Mouse (Mus musculus) G1E-ER4 (cell line): ENCODE data around the gene Mknk2. TPM values are rescaled to one million over a fixed set of nuclear protein-coding genes. Genes with fewer than 3 reads are reported as not detected.

Source experiments
- GATA1 ChIP-seq: IDR thresholded peaks from one replicate; pipeline ENCODE4 v1.8.0; 2012; ENCODE audit warnings: low read length, inconsistent platforms
- polyA plus RNA-seq: library from polyadenylated mRNA; stranded (reverse); fragments of >175 nt; gene quantifications from 2 replicates; pipeline ENCODE4 v1.2.3, GENCODE M21; 2012

Gene Mknk2
- polyA plus RNA-seq, 1 experiment: 459 TPM

GRCm38 (mm10) chr10:80653156-80653720, 24.7 kb downstream of the Mknk2 start:
- TF ChIP-seq GATA1: no peak

GRCm38 (mm10) chr10:80650392-80650791, 27.5 kb downstream of the Mknk2 start:
- TF ChIP-seq GATA1: no peak

GRCm38 (mm10) chr10:80646936-80647335, 31.0 kb downstream of the Mknk2 start:
- TF ChIP-seq GATA1: no peak

DNA sequence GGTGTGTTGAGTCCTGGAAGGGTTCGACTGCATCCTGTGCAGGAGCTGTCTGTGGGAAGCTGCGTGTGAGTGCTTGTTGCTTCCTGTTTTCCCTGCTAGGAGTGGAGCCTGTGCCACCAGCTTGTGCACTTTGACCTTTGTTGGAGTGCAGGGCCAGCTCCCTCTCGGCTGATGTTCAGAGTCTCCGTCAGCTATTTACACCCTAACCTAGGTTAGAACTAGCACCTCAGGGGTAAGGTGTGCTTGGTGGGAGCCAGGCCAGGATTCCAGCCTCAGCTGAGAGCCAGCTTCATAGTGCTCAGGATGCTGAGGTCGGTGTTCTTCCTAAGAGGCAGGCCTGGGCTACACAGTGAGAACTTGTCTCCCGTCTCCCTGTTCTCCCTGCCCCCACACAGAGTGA, 42.6 kb downstream of the Mknk2 start:
- TF ChIP-seq GATA1: no peak

DNA sequence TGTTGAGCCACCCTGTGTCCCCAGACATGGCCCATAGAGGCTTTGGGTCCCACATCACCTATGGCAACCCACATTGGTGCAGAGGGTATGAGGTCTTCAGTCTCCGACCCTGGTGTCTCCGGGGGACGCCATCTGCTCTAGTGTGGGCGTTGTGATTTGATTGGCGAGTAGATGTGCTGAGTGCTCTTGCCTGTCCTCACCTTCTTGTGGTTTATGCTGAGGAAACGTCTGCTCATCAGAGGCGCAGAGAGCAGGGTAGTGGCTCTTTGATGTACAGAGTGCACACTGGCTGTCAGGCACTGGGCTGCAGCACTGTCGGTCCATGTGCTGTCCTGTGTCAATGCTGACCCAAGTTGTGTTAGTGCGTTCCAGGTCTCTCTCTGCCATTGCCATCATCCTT, 49.0 kb downstream of the Mknk2 start:
- TF ChIP-seq GATA1: no peak

- TF ChIP-seq GATA1: no peak
These were observed 50.2 kb downstream of the Mknk2 start for GRCm38 (mm10) chr10:80627685-80628084.

DNA sequence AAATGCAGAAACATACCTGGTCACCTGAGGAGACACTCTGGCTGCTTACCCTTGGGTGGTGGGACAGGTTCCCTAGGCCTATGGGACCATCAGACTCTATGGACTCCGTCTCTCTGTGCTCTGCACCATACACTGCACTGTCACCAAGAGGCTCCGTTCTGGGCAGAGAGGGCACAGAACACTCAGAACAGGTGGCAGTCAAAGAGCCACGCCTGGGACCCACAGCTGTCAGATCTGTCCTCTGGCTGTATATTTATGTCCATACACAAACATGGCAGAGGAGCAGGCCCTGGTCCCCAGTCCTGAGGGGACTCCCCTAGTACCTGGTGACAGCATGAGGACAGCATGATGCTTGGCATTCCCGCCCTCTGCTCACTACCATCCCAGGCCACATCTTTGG, 52.1 kb downstream of the Mknk2 start:
- TF ChIP-seq GATA1: no peak

GRCm38 (mm10) chr10:80623457-80624191, 54.3 kb downstream of the Mknk2 start:
- TF ChIP-seq GATA1: no peak

DNA sequence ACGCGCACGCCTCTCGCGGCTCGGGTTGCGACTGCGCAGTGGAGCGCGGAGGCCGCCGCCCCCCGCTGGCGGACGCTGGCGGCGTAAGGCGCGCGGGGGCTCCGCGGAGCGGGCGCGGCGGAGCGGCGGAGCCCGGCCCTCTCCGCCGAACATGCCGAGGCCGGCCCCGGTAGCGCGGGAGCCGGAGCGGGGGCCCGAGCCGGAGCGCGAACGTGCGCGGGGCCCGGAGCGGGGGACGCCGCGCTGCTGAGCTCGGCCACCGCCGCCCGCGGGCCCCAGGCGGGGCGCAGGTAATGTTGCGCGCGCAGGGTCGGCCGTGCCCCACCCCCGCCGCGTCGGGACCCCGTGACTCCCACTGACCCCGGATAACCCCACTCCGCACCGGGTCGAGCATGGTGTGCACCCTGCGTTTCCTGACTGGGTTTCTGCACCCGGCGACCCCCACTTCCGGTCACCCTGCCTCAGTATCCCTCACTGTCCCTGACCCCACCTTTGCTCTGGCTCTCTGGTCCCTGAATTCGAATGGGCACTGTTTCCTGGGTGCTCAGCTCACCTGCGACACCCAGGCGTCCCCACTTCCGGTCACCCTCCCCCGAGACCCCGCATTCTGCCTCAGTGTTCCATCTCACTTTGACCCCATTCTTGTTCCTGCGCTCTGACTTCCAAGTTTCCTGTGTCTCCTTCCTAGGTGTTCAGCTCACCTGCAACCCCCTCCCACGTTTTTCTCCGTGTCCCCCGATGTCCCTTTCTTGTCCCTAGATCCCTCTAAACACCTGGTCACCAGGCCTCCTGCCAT, 55.1 kb downstream of the Mknk2 start, which contains the start of gene Csnk1g2:
Csnk1g2 (plus strand) TSS at position 178 of the 796 bp plus-strand sequence.
- no peak for TF ChIP-seq GATA1

DNA sequence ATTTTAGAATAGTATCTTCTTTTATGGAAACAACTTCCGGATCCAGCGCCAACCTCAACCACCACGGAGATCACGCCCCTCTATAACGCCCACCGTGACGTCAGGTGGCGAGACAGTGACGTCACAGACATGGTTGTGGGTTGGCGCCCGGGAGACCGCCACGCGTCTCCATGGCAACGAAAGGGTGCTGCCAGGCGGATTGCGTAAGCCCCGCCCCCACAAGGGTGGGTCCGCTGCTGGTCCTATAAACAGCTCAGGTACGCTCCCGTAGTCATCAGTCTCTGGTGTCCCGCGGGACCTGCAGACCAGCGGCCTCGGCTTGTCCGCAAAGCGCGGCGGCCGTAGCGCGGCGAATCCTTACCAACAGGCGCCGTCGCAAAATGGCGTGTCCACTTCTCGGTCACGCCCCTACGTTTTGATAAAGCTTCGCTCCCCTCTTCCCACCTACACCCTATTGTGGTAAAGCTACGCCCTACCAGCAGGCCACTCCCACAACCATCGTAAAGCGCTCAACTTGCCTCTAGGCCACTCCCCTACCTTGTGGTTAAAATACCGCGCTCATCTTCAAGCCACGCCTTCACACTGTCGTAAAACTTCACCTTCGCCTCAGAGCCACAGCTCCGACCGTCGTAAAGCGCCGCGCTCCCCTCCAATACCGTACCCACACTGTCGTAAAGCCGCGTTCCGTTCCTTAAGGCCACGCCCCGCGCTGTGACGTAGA, 55.8 kb downstream of the Mknk2 start:
- TF ChIP-seq GATA1: no peak

DNA sequence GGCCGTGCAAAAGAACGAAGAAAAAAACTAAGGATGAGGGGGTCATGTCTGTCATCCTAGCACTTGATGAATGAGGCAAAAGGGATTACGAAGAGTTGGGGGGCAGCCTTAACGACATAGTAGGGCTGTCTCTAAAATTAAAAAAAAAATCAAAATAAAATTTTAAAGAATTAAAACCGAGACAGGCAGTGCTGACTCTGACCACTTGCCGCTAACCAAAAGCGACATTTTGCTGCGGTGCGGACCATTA, 56.3 kb downstream of the Mknk2 start:
- TF ChIP-seq GATA1: no peak

- no peak for TF ChIP-seq GATA1
These were observed 56.9 kb downstream of the Mknk2 start for GRCm38 (mm10) chr10:80620796-80621689.

DNA sequence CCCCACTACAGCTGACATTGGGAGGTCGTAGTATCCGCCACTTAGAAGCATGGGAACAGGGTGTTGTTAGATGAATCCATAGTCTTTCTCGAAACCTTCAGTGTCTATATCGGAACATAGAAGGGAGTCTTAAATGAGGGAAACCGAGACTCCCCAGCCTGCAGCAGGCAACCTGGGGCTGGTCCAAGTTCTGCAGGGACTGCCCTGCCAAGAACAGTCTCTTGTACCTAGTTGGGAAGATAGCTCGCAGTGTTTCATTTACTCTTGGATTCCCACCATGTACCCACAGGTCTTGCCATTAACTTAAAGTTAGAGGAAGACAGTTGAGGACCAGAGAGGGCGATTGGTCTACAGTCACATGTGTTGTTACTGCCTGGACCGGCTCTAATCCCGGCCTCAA, 57.5 kb downstream of the Mknk2 start:
- TF ChIP-seq GATA1: no peak

DNA sequence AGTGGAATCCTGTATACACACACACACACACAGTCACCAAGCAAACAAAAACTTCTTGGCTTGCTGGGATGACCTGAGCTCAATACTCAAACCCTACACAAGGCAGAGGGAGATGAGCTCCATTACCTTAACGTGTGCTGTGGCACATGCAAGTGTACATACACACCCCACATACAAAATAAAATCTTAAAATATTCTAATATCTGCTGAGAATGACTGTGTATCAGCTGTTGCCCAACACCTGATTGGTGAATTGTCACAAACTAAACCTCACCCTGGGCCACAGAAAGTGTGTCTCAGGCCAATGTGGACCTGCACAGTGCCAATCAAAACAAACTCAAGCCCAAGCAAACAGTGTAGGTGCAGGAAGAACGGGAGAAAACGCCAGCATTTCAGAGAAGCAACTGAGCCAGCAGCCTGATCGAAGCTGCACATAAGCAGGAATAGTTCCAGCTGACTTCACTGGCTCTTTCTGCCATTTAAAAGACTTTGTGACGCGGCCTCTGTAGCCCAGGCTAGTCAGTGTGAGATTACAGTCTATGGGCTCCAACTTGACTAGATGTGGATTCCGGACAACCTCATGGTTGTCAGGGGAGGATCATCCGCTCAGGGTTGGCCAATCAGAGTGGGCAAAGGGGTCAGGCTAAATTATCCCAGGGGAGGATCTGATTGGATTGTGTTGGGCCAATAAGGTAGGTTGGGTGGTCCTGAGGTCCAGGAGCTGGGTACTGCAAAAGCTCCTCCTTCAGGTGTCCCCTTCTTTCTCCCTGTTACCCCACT, 58.3 kb downstream of the Mknk2 start:
- TF ChIP-seq GATA1: no peak
